Mouse (Mus musculus): Measurements from ENCODE around the gene Sycp2.
A peak's percentile ranks its signal among the peaks of the same experiment; 100 is the strongest.
"Not testable (repeated sequence)": the region's sequence is repeated elsewhere in the genome, so short reads cannot be mapped to it uniquely, and the experiment has no call there.

Gene Sycp2

GRCm38 (mm10) chr2:178413481-178414260 is 6.2 kb upstream of the Sycp2 start:
- DNase-seq (ENCODE audit: low spot score in 2 of 2) = peak in 1 of 2 experiments; percentile 63

DNA sequence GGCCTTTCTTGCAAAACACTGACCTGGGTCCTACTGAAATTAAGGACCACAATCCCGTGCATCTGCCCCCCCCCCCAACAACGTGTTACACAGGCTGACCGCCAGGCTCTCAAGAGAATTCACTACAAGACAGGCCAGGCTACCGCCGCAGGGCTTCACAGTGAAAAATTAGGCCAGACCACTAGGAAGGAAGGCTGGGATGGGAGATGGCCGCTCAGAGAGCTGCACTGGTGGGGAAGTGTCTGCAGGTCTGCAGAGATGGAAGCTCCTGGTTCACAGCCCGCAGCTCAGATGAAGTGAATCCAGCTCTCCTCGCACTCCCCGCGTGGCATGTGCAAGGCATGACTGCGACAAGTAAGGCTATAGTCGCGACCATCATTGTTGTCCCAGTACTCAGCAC is 5.6 kb upstream of the Sycp2 start:
- peak in 1 of 2 experiments; percentile 59 for DNase-seq (ENCODE audit: low spot score in 2 of 2)

- DNase-seq (ENCODE audit: low spot score in 2 of 2) = peak in 1 of 2 experiments; percentile 43
These were observed 5.1 kb upstream of the Sycp2 start for GRCm38 (mm10) chr2:178412598-178412997.

GRCm38 (mm10) chr2:178410286-178410685 is 2.8 kb upstream of the Sycp2 start:
- peak in 1 of 2 experiments; percentile 48 for DNase-seq (ENCODE audit: low spot score in 2 of 2)

- DNase-seq (ENCODE audit: low spot score in 2 of 2) = no peak
These were observed 1.5 kb upstream of the Sycp2 start for GRCm38 (mm10) chr2:178409024-178409423.

GRCm38 (mm10) chr2:178342597-178342996 is 64.9 kb downstream of the Sycp2 start:
- DNase-seq (ENCODE audit: low spot score in 2 of 2) = no peak

DNA sequence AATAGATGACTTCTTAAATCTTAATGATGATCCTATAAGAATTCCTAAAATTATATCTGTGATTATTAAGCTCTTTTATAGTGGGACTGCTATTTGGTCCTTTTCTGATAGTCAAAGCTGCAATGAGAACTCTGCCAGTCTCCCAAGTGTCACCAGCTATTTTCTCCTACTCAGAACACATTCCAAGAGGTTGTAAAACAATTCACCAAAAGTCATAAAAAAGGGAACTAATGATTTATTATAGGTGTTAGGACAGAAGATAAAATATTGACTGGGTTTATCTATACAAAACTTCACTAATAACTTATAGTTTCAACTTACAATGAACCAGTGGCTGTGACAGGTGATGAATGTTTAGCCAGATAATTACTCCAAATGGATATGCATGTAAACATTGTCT is 65.4 kb downstream of the Sycp2 start:
- not testable (repeated sequence) for DNase-seq (ENCODE audit: low spot score in 2 of 2)

DNA sequence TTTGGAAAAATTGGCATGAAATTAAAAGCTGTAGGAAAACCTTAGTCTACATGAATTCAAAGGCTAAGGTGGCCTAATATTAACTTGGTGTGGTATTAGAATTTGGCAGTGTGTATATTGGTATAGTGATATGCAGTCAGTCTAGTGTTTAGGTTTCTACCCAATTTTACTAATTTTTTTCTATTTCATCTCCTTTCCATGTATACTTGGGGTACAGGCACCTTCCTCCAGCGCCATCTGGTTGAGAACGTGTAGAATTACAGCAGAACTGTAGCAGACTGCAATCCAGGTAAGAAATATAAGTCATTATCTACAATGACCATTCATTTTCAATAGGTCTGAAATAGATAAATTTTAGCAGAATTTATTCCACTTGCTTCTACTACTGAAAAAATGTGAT is 68.4 kb downstream of the Sycp2 start:
- DNase-seq (ENCODE audit: low spot score in 2 of 2) = no peak

- DNase-seq (ENCODE audit: low spot score in 2 of 2) = no peak
These were observed 69.6 kb downstream of the Sycp2 start for GRCm38 (mm10) chr2:178337878-178338277.

DNA sequence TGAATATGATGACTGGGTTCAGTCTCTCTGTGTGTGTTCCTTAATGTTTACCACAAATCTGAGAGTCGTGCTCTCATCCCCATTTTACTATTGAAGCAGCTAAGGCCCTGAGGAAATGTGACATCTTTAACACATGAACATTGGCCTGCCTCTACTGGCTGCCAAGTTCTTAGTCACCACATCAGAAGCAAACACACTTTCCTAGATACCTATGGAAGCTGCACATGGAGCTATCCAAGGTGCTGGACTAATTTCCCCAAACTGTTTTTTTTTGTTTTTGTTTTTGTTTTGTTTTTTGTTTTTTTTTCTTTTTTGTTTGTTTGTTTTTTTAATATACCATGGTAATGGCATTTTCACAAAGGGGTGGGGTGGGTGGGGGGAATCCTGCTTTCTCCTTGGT is 77.5 kb downstream of the Sycp2 start:
- no peak for DNase-seq (ENCODE audit: low spot score in 2 of 2)

DNA sequence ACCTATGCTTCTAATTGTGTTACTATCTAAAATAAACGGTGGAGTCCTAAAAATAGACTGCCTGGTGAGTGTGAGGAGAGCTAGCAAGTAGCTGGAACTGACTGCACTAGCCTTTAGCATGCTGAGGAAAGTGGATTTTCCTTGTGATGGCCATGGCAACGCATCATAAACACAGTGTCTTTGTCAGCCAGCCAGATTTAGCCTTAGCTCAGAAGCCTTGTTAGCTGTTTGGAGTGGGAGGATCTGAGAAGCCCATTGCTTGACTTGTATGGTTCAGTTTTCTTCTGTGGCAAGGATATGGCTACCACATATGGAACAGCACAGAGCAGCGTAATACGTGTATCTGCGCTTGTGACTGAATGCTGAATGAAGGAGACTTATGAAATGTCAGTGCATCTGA is 77.9 kb downstream of the Sycp2 start:
- no peak for DNase-seq (ENCODE audit: low spot score in 2 of 2)

DNA sequence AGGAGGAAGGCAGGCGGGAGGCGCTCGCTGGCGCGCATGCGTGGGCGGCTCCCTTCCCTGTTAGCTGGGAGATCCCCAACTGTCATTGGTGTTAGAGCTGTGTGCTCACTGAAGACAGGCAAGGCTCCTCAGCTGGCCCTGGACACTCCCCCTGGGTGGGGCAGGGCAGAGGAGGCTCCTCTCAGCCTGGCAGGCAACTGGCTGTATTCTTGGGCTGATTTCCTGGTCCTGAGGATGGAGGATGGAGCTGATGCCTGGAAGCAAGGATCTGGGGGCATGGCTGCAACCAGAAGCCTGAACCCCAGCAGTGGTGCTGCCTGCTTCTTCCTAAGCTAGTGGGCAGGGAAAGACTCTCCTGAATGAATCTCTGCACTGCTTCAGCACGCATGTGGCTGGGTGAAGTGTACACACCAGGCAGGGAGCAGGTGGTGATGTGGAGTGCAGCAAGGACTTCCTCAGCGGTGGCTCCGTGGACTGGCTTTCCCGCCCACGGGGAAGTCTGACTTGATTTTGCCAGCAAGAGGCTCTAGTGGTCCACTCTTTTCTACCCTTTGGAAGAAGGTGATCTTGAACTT is 79.9 kb downstream of the Sycp2 start:
- peak; percentile 12 to 57 for DNase-seq (ENCODE audit: low spot score in 2 of 2)

DNA sequence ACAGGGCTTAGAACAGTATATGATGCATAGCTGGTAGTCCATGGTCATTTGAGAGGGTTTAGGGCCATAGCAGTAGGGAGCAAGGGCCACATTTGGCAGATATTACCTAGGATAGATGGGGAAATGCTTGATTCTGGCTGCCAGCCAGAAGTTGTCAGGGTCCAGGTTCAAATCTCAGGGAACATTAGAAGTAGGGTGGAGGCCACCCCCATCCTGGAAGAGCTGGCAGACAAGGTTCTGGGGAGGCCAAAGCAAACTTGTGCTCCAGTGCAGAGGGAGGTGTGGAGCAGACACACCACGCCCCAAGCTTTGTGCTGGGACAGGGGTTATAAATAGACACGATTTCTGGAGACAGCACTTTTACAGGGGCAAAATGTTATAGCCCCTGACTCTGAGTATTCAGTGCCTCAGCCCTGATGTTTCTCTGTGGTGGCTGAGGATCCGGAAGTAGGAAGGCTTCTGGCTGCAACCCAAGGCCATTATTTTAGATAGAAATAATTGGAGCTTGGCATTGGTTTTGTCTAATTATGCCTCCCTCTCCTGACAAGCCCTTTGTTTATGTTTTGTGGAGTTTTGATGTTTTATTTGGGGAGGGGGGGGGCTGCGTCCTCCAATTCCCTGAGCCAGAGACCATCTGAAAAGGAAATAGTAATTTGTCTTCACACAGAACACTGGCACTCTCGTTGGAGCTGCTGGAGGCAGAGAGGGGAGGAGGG is 80.6 kb downstream of the Sycp2 start:
- no peak for DNase-seq (ENCODE audit: low spot score in 2 of 2)

- no peak for DNase-seq (ENCODE audit: low spot score in 2 of 2)
These were observed 81.4 kb downstream of the Sycp2 start for GRCm38 (mm10) chr2:178326067-178326466.

DNA sequence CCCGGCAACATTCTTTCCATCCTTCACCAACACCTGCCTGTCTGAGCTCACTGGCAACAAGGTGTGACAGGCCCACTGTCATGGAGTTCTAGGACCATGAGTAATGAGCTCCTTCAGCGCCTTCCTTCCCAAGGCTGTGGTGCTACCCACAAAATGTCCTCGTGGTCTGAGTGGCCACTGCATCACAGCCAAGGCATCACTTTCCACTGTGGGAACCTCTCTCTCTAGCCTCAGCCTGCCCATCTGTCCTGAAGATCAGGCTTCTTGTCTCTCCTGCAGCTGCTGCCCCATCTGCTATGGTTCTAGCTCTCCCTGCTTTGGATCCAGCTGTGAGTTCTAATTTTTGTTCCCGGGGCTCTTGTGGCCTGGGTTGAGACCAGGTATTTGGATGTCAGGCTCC is 82.7 kb downstream of the Sycp2 start:
- peak in 1 of 2 experiments; percentile 6 for DNase-seq (ENCODE audit: low spot score in 2 of 2)

DNA sequence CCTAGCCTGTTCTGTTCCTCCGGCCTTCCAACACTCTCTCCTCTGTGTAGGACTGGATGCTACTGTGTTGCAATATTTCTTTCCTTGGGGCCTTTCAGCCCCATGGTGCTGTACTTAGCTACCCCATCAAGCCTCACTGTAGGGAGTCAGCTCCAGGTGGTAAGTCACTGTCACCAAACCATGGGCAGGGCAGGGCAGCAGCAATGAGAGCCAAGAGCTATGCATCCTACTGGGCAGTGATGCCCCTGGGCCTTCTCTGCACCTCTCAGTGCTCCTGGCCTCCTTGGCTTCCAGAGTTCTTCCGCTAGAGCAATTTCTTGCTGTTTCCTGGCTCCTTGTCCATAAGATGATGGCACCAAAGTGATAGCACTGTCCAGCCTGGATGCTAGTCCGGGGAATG is 83.1 kb downstream of the Sycp2 start:
- DNase-seq (ENCODE audit: low spot score in 2 of 2) = no peak

- peak; percentile 9 to 54 for DNase-seq (ENCODE audit: low spot score in 2 of 2)
These were observed 86.2 kb downstream of the Sycp2 start for GRCm38 (mm10) chr2:178321271-178321670.

DNA sequence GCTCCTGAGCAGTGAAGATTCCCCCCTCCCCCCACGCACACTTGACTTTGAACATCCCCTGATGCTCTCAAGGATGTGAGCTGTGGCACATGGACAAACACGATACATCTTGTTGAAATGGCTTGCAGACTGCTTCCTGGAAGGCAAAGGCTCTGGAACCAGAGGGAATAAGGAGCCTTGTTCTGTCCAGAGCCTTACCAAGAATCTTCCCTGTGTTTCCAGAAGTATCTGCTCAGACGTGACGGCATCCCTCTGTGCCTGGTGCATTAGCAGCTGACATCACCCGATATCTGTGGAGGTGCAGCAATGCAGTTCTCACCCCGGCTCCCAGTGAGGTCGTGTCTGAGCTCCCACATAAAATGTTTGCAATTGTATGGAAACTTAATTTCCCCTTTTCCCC is 87.7 kb downstream of the Sycp2 start:
- no peak for DNase-seq (ENCODE audit: low spot score in 2 of 2)

GRCm38 (mm10) chr2:178316281-178316680 is 91.2 kb downstream of the Sycp2 start:
- DNase-seq (ENCODE audit: low spot score in 2 of 2) = no peak

- no peak for DNase-seq (ENCODE audit: low spot score in 2 of 2)
These were observed 93.9 kb downstream of the Sycp2 start for GRCm38 (mm10) chr2:178313539-178313938.

DNA sequence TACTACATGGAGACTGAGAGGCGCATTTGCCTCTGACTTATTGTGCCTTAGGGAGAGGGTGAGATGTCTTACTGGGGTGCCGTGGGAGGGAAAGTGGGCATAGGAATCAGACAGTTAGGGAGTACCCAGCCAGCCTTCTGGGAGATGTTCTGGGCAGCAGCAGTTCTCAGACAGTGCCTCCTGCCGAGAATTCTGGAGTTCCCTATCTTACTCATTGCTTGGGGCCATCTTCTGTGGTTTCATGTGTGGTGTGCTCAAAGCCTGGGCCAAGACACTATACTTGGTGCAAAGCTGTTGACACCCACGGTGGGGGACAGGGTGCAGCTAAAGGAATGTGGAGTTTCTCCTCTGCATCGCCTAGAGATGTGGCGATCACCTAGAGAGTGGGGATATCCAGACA is 102.8 kb downstream of the Sycp2 start:
- DNase-seq (ENCODE audit: low spot score in 2 of 2) = no peak

GRCm38 (mm10) chr2:178304188-178304529 is 103.3 kb downstream of the Sycp2 start:
- no peak for DNase-seq (ENCODE audit: low spot score in 2 of 2)

Measured in spleen, postnatal 4 days (tissue).